Mouse (Mus musculus): ENCODE measurements around the gene Slc25a35.

DNA sequence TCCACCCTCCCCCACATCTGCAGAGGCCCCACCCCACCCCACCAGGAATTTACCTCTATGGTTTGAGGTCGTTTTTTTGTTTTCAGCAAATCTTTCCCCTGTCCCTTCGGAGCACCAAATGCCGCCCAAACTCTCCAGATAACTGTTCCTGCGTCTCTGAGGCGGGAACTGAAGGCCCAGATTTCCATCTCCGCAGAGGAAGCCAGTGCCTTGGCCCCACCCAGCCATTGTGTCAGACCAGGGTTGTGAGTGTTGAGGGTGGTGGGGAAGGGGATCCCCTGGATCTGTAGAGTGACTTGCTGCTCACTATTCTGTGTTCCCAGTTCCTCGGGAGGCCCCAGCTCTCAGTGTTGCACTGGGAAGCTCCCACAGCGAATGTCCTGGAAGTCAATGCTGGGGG is 10.6 kb upstream of the Slc25a35 start, which contains the start of gene Arhgef15:
- no peak for TF ChIP-seq MXI1 (IDR thresholded peaks at IDR 0.05; ENCODE audit: low read depth, low read length)
- TF ChIP-seq ZNF384 (IDR thresholded peaks at IDR 0.05; ENCODE audit: low read depth, low read length): no peak
- TF ChIP-seq CTCF (conservative IDR thresholded peaks at IDR 0.05 in 1 of 2, IDR thresholded peaks at IDR 0.05 in 1 of 2; ENCODE audit: low read depth in 2 of 2, low read length in 2 of 2): no peak
- TF ChIP-seq CHD2 (IDR thresholded peaks at IDR 0.05; ENCODE audit: low read length): no peak
- TF ChIP-seq MAFK (IDR thresholded peaks at IDR 0.05; ENCODE audit: insufficient replicate concordance, low read length): no peak
- TF ChIP-seq SMC3 (IDR thresholded peaks at IDR 0.05; ENCODE audit: low read depth, low read length): no peak
